Mouse (Mus musculus) stomach, embryonic 15.5 days (tissue): ENCODE results near the gene Usmg5. TPM values are rescaled to one million over a fixed set of nuclear protein-coding genes. Genes with fewer than 3 reads are reported as not detected.

ENCODE experiments used
- polyA plus RNA-seq: library from polyadenylated mRNA; unstranded; fragments of >200 nt; fragmentation: Nextera tagmentation; extraction: Ambion mirVana; gene quantifications from 2 replicates; pipeline ENCODE4 v1.2.1, GENCODE M21; 2015

Gene Usmg5
- polyA plus RNA-seq, 1 experiment from 2014 or later, result 1,167 TPM

Other genes starting within 250 kb of the Usmg5 start
- 11.9 and 13.7 TPM in 2 replicates for gene Ina, start 75.9 kb downstream of the Usmg5 start, polyA plus RNA-seq
- gene Nt5c2, start 75.5 kb downstream of the Usmg5 start, polyA plus RNA-seq, result 69.4 and 76.6 TPM in 2 replicates
- gene Pcgf6, start 39.7 kb downstream of the Usmg5 start, polyA plus RNA-seq, result 16.6 and 18.7 TPM in 2 replicates
- 4.5 and 5.1 TPM in 2 replicates for gene Taf5, start 22.9 kb downstream of the Usmg5 start, polyA plus RNA-seq
- 8.6 and 8.9 TPM in 2 replicates for gene Pdcd11, start 121 bp upstream of the Usmg5 start, polyA plus RNA-seq
- 7.5 and 7.7 TPM in 2 replicates for gene Calhm2, start 47.6 kb upstream of the Usmg5 start, polyA plus RNA-seq
- gene Calhm1, start 53.6 kb upstream of the Usmg5 start, polyA plus RNA-seq, result not detected in 2 replicates
- gene Calhm3, start 67.1 kb upstream of the Usmg5 start, polyA plus RNA-seq, result not detected in 2 replicates
- gene Neurl1a, start 88.2 kb upstream of the Usmg5 start, polyA plus RNA-seq, result 7.5 and 8.5 TPM in 2 replicates